Mouse (Mus musculus): ENCODE results near the gene Supt5. TPM values are rescaled to one million over a fixed set of nuclear protein-coding genes. Genes with fewer than 3 reads are reported as not detected.

Gene Supt5
- polyA plus RNA-seq, 1 experiment = 104 TPM

GRCm38 (mm10) chr7:28311151-28311925 lies 27.2 kb downstream of the Supt5 start:
- TF ChIP-seq CTCF (IDR thresholded peaks at IDR 0.05; ENCODE audit: borderline replicate concordance, insufficient read depth, low read length) (no peak), POLR2A (IDR thresholded peaks at IDR 0.05; ENCODE audit: low read depth, low read length) (no peak)
- no peak overlapping the region for H3K27ac ChIP-seq (ENCODE audit: insufficient read depth, low read length)
- peak overlapping the region; percentile 82 for H3K4me3 ChIP-seq (ENCODE audit: insufficient read depth, low read length)
- H3K4me1 ChIP-seq (ENCODE audit: control insufficient read depth, insufficient read depth, low read length) = no peaks in the 10 kb centered on the region

- Histone ChIP-seq H3K4me1 (ENCODE audit: control insufficient read depth, insufficient read depth, low read length) (no peaks in the 10 kb centered on the region), H3K27ac (ENCODE audit: insufficient read depth, low read length) (no peak overlapping the region), H3K4me3 (ENCODE audit: insufficient read depth, low read length) (no peak overlapping the region)
- TF ChIP-seq POLR2A (IDR thresholded peaks at IDR 0.05; ENCODE audit: low read depth, low read length) (no peak), CTCF (IDR thresholded peaks at IDR 0.05; ENCODE audit: borderline replicate concordance, insufficient read depth, low read length) (no peak)
Measured at GRCm38 (mm10) chr7:28309737-28310136, 28.8 kb downstream of the Supt5 start.

GRCm38 (mm10) chr7:28306216-28306615 lies 32.3 kb downstream of the Supt5 start:
- TF ChIP-seq POLR2A (IDR thresholded peaks at IDR 0.05; ENCODE audit: low read depth, low read length) (no peak), CTCF (IDR thresholded peaks at IDR 0.05; ENCODE audit: borderline replicate concordance, insufficient read depth, low read length) (no peak)
- Histone ChIP-seq H3K4me3 (ENCODE audit: insufficient read depth, low read length) (no peak overlapping the region), H3K4me1 (ENCODE audit: control insufficient read depth, insufficient read depth, low read length) (no peaks in the 10 kb centered on the region)

GRCm38 (mm10) chr7:28305641-28306040 lies 32.9 kb downstream of the Supt5 start:
- Histone ChIP-seq H3K4me3 (ENCODE audit: insufficient read depth, low read length) (no peak overlapping the region), H3K27ac (ENCODE audit: insufficient read depth, low read length) (no peak overlapping the region), H3K4me1 (ENCODE audit: control insufficient read depth, insufficient read depth, low read length) (no peaks in the 10 kb centered on the region)
- no peak for TF ChIP-seq CTCF (IDR thresholded peaks at IDR 0.05; ENCODE audit: borderline replicate concordance, insufficient read depth, low read length)
- no peak for TF ChIP-seq POLR2A (IDR thresholded peaks at IDR 0.05; ENCODE audit: low read depth, low read length)

More at GRCm38 (mm10) chr7:28306216-28306615, 32.3 kb downstream of the Supt5 start:
- no peak overlapping the region for H3K27ac ChIP-seq (ENCODE audit: insufficient read depth, low read length)

GRCm38 (mm10) chr7:28301616-28302433 lies 36.7 kb downstream of the Supt5 start, which contains the start of gene Dll3:
Gene Dll3 (minus strand): TSS chr7:28302238.
- H3K27ac ChIP-seq (ENCODE audit: insufficient read depth, low read length) = no peak within 1 kb of the TSS
- no peaks in the 10 kb centered on the region for H3K4me1 ChIP-seq (ENCODE audit: control insufficient read depth, insufficient read depth, low read length)
- H3K4me3 ChIP-seq (ENCODE audit: insufficient read depth, low read length) = no peak within 1 kb of the TSS
- TF ChIP-seq CTCF (IDR thresholded peaks at IDR 0.05; ENCODE audit: borderline replicate concordance, insufficient read depth, low read length) (peak; percentile 55; the same call in 1 of the 2 replicates), POLR2A (IDR thresholded peaks at IDR 0.05; ENCODE audit: low read depth, low read length) (no peak)

- peak; percentile 32; the same call in 1 of the 2 replicates for TF ChIP-seq CTCF (IDR thresholded peaks at IDR 0.05; ENCODE audit: borderline replicate concordance, insufficient read depth, low read length)
- TF ChIP-seq POLR2A (IDR thresholded peaks at IDR 0.05; ENCODE audit: low read depth, low read length) = no peak
- no peak overlapping the region for H3K27ac ChIP-seq (ENCODE audit: insufficient read depth, low read length)
- no peaks in the 10 kb centered on the region for H3K4me1 ChIP-seq (ENCODE audit: control insufficient read depth, insufficient read depth, low read length)
- H3K4me3 ChIP-seq (ENCODE audit: insufficient read depth, low read length) = no peak overlapping the region
Measured at GRCm38 (mm10) chr7:28298837-28299625, 39.5 kb downstream of the Supt5 start.

- Histone ChIP-seq H3K27ac (ENCODE audit: insufficient read depth, low read length) (no peak overlapping the region), H3K4me1 (ENCODE audit: control insufficient read depth, insufficient read depth, low read length) (no peaks in the 10 kb centered on the region), H3K4me3 (ENCODE audit: insufficient read depth, low read length) (peak overlapping the region; percentile 16)
- TF ChIP-seq CTCF (IDR thresholded peaks at IDR 0.05; ENCODE audit: borderline replicate concordance, insufficient read depth, low read length) = no peak
- TF ChIP-seq POLR2A (IDR thresholded peaks at IDR 0.05; ENCODE audit: low read depth, low read length) = no peak
Measured at GRCm38 (mm10) chr7:28294481-28294880, 44.1 kb downstream of the Supt5 start.

- H3K27ac ChIP-seq (ENCODE audit: insufficient read depth, low read length) = no peak within 1 kb of the TSS
- H3K4me1 ChIP-seq (ENCODE audit: control insufficient read depth, insufficient read depth, low read length) = no peaks in the 10 kb centered on the region
- no peak within 1 kb of the TSS for H3K4me3 ChIP-seq (ENCODE audit: insufficient read depth, low read length)
- TF ChIP-seq POLR2A (IDR thresholded peaks at IDR 0.05; ENCODE audit: low read depth, low read length) = no peak
- no peak for TF ChIP-seq CTCF (IDR thresholded peaks at IDR 0.05; ENCODE audit: borderline replicate concordance, insufficient read depth, low read length)
Measured at GRCm38 (mm10) chr7:28290638-28291590, 47.6 kb downstream of the Supt5 start, which contains the start of gene Selenov. Gene Selenov (minus strand): TSS chr7:28291186.

Data from embryonic fibroblast, embryonic 13.5 days (primary cell).